Mouse (Mus musculus): ENCODE measurements around the gene Rpap1.

DNA sequence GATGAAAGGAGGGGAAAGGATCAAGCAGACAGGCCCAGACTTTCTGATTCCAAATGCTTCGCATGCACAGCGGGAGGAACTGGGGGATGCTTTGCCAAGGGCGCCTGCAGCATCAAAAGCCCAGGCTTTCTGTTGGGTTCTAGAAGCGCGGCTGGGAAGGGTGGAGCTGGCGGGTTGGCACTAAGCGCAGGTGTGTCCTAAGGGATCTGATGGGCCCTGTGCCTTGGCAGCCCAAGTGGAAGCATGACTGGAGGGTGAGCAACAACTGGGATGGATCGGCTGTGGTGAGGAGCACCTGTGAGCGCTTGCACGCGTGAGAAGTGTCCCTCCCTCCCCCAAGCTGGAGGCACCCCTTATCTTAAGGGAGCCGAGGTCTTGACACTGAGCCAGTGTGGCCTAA lies 50.2 kb downstream of the Rpap1 start:
- TF ChIP-seq CTCF (IDR thresholded peaks at IDR 0.05; ENCODE audit: control insufficient read depth, insufficient read depth, insufficient read length) (no peak), USF1 (IDR thresholded peaks at IDR 0.05; ENCODE audit: low read depth) (no peak), FOSL1 (IDR thresholded peaks at IDR 0.05; ENCODE audit: insufficient read depth, low read length, poor library complexity, severe bottlenecking) (no peak)

All from C2C12 (cell line).